In genomic region chr1:72383056-72383455, GRCm38 (mm10) we compare ENCODE assay signal across 22 mouse cellular contexts.
A peak's percentile ranks its signal among the peaks of the same experiment; 100 is the strongest.
DNase-seq lines count a peak whose midpoint lies in the region; ATAC-seq and TF ChIP-seq lines count a peak whose summit lies in the region.
"Had no signal": no experiment of that assay in that cellular context is flagged by ENCODE, and none has a peak within 500 bp of the region (broad histone marks: within the 10 kb centered on the region; RNA-seq: fewer than 3 reads in every experiment).

No protein-coding gene starts in this region.

- H3K36me3 ChIP-seq in lung, postnatal 0 days (ENCODE audit: insufficient read depth, low read length) = no peaks in the 10 kb centered on the region

- TF ChIP-seq CTCF in lung, postnatal 0 days (IDR thresholded peaks at IDR 0.05) = no peak

- H3K4me1 ChIP-seq in lung, postnatal 0 days (ENCODE audit: insufficient read depth, low read depth, low read length) = no peaks in the 10 kb centered on the region
- H3K4me1 ChIP-seq: hindbrain, embryonic 13.5 days; liver, embryonic 13.5 days had no signal

- H3K4me3 ChIP-seq in lung, postnatal 0 days (ENCODE audit: low read depth, low read length) = no peak overlapping the region
- H3K4me3 ChIP-seq: erythroblast, embryonic 14.5 days; forebrain, embryonic 15.5 days; hindbrain, embryonic 13.5 days; liver, embryonic 13.5 days had no signal

- H3K27ac ChIP-seq in lung, postnatal 0 days (ENCODE audit: low read length) = no peak overlapping the region
- H3K27ac ChIP-seq: forebrain, embryonic 15.5 days; hindbrain, embryonic 13.5 days; liver, embryonic 13.5 days had no signal

- TF ChIP-seq EP300 in lung, postnatal 0 days (IDR thresholded peaks at IDR 0.05) = peak; percentile 71

- ATAC-seq in lung, postnatal 0 days = peak; percentile 81
- no peak for ATAC-seq in frontal cortex, adult (ENCODE audit: low TSS enrichment)
- ATAC-seq in erythroblast, adult 5-6 weeks (replicated peaks; ENCODE audit: low FRiP score, poor library complexity, severe bottlenecking) = no peak
- ATAC-seq: forebrain, embryonic 15.5 days; inflammation-experienced regulatory T-cells, adult 6 months had no signal

- H3K27me3 ChIP-seq in lung, postnatal 0 days (replicated peaks; ENCODE audit: insufficient read depth, low read length) = no peaks in the 10 kb centered on the region
- H3K27me3 ChIP-seq: forebrain, embryonic 15.5 days; hindbrain, embryonic 13.5 days; liver, embryonic 13.5 days had no signal

- no peaks in the 10 kb centered on the region for H3K9me3 ChIP-seq in lung, postnatal 0 days (ENCODE audit: low read length)
- H3K9me3 ChIP-seq: forebrain, embryonic 15.5 days; hindbrain, embryonic 13.5 days; liver, embryonic 13.5 days had no signal

- 56% methylated on average over 7 of the region's 7 CpGs for WGBS in lung, postnatal 0 days

- H3K4me2 ChIP-seq in lung, postnatal 0 days (replicated peaks; ENCODE audit: low read depth, low read length) = no peak overlapping the region
- H3K4me2 ChIP-seq: forebrain, embryonic 15.5 days; hindbrain, embryonic 13.5 days; liver, embryonic 13.5 days; midbrain, embryonic 11.5 days had no signal

- peak; percentile 37 to 50 for DNase-seq in cerebellum, postnatal 14 days
- no peak for DNase-seq in cerebellum, adult 9-10 months
- DNase-seq in right cerebral cortex, postnatal 10 days (ENCODE audit: low spot score in 2 of 2) = peak; percentile 43 to 49
- DNase-seq in right cerebral cortex, postnatal 25 days = no peak
- peak; percentile 83 for DNase-seq in lung, postnatal 0 days (ENCODE audit: low spot score)
- no peak for DNase-seq in kidney, postnatal 14 days
- DNase-seq: adrenal gland, adult 2 months; cerebellum, adult 11-12 months; gastrocnemius, postnatal 36 days; kidney, adult 18-20 months; layer of hippocampus, adult 9-11 months; liver, embryonic 13.5 days; right cerebral cortex, postnatal 14 days; spleen, adult 18-20 months; thymus, postnatal 14 days had no signal

- no peak overlapping the region for H3K9ac ChIP-seq in lung, postnatal 0 days (replicated peaks; ENCODE audit: low read depth)
- H3K9ac ChIP-seq: forebrain, embryonic 15.5 days; hindbrain, embryonic 13.5 days; liver, embryonic 13.5 days had no signal

Comparison
In these comparisons a context has a peak if more than half of its experiments do, and no peak if none do; other contexts are left out.
1. DNase-seq: peak in cerebellum, postnatal 14 days (2 of 2), right cerebral cortex, postnatal 10 days (2 of 2) and lung, postnatal 0 days (single experiment); none in cerebellum, adult 9-10 months (single experiment), right cerebral cortex, postnatal 25 days (single experiment) and kidney, postnatal 14 days (single experiment).